9 mouse cellular contexts compared by ENCODE assay signal in genomic region chr7:4690387-4690786, GRCm38 (mm10). TPM values are rescaled to one million over a fixed set of nuclear protein-coding genes. Genes with fewer than 3 reads are reported as not detected.
DNase-seq lines count a peak whose midpoint lies in the region; ATAC-seq lines count a peak whose summit lies in the region.
"Had no signal": no experiment of that assay in that cellular context is flagged by ENCODE, and none has a peak within 500 bp of the region (broad histone marks: within the 10 kb centered on the region; RNA-seq: fewer than 3 reads in every experiment).

TSS of gene Brsk1 (plus strand) at chr7:4690604.

- ATAC-seq in hindbrain, embryonic 15.5 days (ENCODE audit: low FRiP score, low read depth): peak; percentile 91
- ATAC-seq in megakaryocyte-erythroid progenitor cell, adult 5-6 weeks (replicated peaks; ENCODE audit: low FRiP score, low TSS enrichment, poor library complexity, severe bottlenecking): no peak

- peaks cover 24% of the 10 kb centered on the region for H3K36me3 ChIP-seq in hindbrain, embryonic 15.5 days

- H3K4me2 ChIP-seq in hindbrain, embryonic 15.5 days: peak within 1 kb of the TSS; percentile 69

- peak; percentile 92 for DNase-seq in R1 (ENCODE audit: low read depth, low spot score)
- DNase-seq in cerebellum, adult 9-10 months: peak; percentile 89
- peak; percentile 85 to 87 for DNase-seq in frontal cortex, postnatal 10 days (ENCODE audit: low spot score in 2 of 2)
- peak; percentile 85 to 88 for DNase-seq in left cerebral cortex, postnatal 14 days (ENCODE audit: low spot score in 2 of 2)
- peak; percentile 94 for DNase-seq in mesoderm, embryonic 11.5 days (ENCODE audit: low read depth, low spot score)
- DNase-seq in right cerebral cortex, postnatal 4 days: peak; percentile 92

- 2% methylated on average over 4 of the region's 18 CpGs for WGBS in hindbrain, embryonic 15.5 days

- H3K27me3 ChIP-seq in hindbrain, embryonic 15.5 days: no peaks in the 10 kb centered on the region

- intact Hi-C loops in left cerebral cortex, postnatal 14 days (cut with DNase I): loop anchor here (5.0 kb wide), 1 partner anchor 117 kb away; no protein-coding TSS in a partner anchor

- peak within 1 kb of the TSS; percentile 93 for H3K27ac ChIP-seq in hindbrain, embryonic 15.5 days (replicated peaks)

- peaks cover 16% of the 10 kb centered on the region for H3K4me1 ChIP-seq in hindbrain, embryonic 15.5 days (replicated peaks)

- peak within 1 kb of the TSS; percentile 100 for H3K9ac ChIP-seq in hindbrain, embryonic 15.5 days

- H3K4me3 ChIP-seq in hindbrain, embryonic 15.5 days: peak within 1 kb of the TSS; percentile 87

- no peaks in the 10 kb centered on the region for H3K9me3 ChIP-seq in hindbrain, embryonic 15.5 days

RNA-seq across cellular contexts. Expression of gene Brsk1, which starts in this region (rescaled TPM):
- polyA plus RNA-seq in hindbrain, embryonic 15.5 days (2015; fragmentation: Nextera tagmentation; extraction: Ambion mirVana): 7.1 and 8.7 TPM in 2 replicates
- 100 to 1,000 TPM; 330 to 331 TPM for total RNA-seq in left cerebral cortex, postnatal 14 days (2021)
- not detected in 2 replicates for total RNA-seq in megakaryocyte-erythroid progenitor cell, adult 5-6 weeks (2014; fragmentation: Nextera tagmentation)
- total RNA-seq in megakaryocyte-erythroid progenitor cell, adult 5-6 weeks (2017): not detected in 2 replicates
- total RNA-seq: common myeloid progenitor, adult 5-6 weeks had no signal

Comparison
In these comparisons a context has a peak if more than half of its experiments do, and no peak if none do; other contexts are left out.
1. RNA of gene Brsk1 (total RNA-seq): 330 to 331 TPM in left cerebral cortex, postnatal 14 days; not detected in megakaryocyte-erythroid progenitor cell, adult 5-6 weeks; every median in the first group is over 100 times any median in the second.
2. Peak in every context shown above with its lines, with median percentiles within 50 percentile points of each other: DNase-seq.